Mouse (Mus musculus): Measurements from ENCODE around the gene Aim2.
A peak's percentile ranks its signal among the peaks of the same experiment; 100 is the strongest.

Gene Aim2

DNA sequence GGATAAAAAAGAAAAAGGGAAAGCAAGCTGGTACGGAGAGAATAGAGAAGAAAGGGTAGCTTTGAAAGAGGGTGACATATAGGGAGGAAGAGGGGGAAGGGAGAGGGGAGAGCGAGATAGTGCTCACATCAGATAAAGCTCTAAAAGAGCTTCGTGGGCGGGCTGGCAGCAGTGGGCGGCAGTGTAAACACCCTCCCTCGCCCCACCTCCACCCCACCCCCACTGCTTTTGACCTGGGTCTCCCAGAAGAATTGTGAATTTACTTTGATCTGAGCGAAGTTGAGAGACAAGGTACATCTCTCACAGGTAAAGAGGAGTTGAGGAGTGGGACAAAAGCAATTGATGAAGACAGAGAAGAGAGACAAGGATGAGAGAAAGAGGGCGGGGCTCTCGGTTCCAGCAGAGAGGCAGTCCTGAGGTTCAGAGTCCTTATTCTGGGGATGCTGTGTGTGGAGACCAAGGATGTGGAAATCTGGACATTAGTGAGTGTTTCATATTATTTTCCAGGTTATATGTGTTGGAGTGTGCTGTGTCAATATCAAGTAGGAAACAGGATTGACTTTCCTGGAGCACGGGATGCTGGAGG, at the start of gene Aim2:
TSS of gene Aim2 (plus strand) at position 508 of the 586 bp plus-strand sequence.
- TF ChIP-seq GATA4 (IDR thresholded peaks at IDR 0.05; ENCODE audit: insufficient replicate concordance, low read length) = no peak

DNA sequence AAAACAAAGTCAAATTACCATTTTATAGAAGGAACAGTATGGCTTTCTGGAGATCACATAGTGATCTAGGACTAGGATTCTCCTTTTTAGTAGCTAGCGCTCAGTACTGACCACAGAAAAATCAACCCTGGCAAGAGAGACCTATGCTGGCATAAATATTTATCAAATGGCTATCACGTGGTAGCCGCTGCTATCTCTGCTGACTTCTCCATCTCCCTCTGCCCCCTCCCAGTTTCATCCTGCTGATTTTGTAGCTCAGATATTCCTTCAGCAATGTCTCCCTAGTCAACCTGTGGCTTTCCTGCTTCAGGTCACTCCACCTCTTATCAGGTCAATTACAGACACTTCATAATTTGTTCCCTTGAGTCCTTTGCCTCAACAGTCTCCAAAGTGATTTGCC, 35.0 kb upstream of the Aim2 start:
- TF ChIP-seq GATA4 (IDR thresholded peaks at IDR 0.05; ENCODE audit: insufficient replicate concordance, low read length) = no peak

DNA sequence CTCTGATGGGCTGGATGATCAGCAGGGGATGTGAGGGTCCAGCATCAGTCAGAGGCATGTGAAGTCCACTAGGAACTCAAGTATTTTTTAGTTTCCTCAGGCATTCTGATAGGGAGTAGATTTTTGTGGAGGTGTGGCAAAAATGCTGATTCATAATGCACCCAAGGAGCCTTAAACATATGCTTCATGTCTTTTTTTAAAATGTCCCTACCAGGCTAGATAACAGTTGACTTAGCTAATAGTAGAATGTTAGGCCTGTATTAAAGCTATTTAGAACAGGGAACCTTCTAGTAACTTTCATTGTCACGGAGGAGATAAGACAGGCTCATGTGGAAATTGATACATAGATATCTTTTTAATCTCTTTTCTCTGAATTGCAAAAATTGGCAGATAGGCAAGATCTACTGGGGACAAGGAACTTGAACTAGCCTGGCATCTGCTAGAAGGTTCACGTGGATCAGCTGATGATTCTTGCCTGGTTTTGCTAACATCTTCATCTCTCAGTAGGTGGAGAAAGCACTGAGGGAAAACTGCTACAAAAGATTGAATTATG, 32.7 kb upstream of the Aim2 start:
- no peak for TF ChIP-seq GATA4 (IDR thresholded peaks at IDR 0.05; ENCODE audit: insufficient replicate concordance, low read length)

DNA sequence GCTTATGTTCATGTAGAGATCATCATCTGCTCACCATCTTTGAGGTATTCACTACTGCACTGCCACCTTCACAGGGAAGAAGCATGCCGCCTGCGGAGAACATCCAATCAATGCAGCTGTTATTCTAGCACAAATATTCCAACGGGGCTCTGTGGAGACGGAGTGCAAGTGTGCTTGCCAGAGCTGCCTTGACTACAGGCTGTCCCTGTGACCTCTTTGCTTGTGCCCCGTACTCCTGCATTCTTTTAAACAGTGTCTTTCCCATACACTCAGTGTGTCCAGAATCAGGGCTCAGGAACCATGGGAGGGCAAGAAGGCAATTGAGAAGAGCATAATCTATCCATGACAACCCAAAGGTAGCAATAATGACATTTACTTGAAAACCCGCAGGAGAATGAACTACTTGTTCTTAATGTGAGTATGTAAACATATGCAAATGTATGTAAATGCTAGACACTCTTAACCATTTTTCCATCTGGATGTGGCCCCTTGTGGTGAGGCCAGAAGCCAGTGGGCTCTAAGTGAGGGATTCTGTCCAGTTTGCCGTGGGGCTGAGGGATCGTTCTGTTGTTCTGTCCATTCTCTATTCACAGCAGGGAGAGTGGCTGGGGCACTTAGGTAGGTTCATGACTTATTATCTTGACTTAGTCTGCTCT, 29.0 kb upstream of the Aim2 start:
- no peak for TF ChIP-seq GATA4 (IDR thresholded peaks at IDR 0.05; ENCODE audit: insufficient replicate concordance, low read length)

DNA sequence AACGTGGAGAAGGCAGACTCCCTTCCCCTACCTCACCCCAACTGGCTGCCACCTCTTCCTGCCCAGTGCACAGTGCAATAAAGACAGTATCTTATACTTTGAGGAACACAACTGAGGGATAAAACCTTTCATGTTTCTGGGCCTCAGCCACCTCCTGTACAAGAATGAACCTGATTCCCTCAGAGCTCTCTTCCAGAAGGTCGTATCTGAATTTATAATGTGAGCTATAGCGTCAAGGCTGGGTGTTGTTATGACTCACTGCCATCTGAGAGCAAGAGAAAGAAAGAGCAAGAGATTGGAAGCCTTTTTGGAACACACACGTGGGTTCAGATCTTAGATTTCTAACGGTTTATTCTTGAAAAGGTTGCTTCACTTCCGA, 28.4 kb upstream of the Aim2 start:
- no peak for TF ChIP-seq GATA4 (IDR thresholded peaks at IDR 0.05; ENCODE audit: insufficient replicate concordance, low read length)

DNA sequence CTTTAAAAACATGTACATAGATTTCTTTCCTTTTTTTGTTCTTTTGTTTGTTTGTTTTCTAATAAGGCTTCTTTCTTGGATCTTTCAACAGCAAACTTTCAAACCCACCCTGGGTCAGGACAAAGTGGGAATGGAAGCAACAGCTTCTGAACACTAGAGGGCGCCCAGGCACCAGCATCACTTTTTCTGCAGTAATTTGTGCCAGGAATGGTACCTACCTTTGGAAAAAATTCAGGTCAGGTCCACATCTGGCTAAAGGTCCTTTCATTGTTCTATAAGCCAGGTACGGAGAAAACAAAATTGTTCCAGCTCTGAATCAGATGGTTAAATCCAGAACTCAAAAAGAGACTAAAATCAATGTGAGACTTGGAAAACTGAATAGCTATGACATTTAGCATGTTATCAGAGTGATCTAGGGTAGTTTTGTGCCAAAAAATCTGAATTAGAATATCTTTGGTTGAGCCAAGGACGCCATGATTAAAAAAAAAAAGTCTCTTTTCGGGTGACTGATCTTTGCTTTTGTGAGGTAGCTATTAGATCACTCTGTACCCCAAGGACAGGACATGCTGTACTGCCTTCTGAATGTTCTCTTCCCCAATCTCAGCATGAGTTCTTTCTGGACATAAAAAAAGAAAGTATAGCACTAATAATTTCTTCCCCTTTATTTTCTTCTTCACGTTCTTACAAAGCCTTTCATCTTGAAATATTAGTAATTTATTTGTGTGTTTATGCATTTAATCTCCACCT, 26.7 kb upstream of the Aim2 start:
- no peak for TF ChIP-seq GATA4 (IDR thresholded peaks at IDR 0.05; ENCODE audit: insufficient replicate concordance, low read length)

DNA sequence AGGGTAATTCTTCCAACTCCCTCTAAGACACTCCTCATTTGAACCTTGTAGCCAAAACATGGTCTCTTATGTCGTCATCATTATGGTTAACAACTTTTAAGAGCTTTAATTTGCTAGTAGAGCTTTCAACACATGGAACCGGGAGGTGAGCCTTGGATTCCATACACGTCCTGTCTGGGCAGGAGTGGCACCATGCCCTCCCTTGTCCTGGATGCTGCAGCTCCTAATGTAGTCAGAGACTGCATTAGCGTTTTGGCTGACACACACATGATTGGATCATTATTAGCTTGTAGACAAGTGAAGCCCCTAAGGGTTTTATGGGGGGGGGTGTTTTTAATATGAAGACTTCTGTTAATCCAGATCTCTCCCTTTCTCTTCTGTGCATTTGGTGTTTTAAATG, 25.7 kb upstream of the Aim2 start:
- TF ChIP-seq GATA4 (IDR thresholded peaks at IDR 0.05; ENCODE audit: insufficient replicate concordance, low read length) = no peak

DNA sequence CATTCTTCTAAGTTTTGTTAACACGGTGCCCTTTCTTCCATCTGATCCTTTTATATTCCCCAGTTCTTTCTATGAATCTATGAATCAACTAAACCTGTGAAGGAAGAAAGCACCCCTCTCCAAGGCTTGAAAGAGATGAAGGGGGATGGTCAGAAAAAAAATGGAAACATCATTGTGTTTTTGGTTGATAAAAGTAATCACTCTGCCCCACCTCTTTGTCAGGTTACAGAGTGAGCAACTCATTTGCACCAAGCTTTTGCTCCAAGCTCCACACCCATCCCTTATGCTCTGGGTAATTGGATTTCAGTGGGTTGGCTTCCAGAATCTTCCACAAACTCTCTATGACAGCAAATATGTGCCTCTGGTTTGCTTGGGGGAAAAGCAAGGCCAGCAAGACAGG, 25.3 kb upstream of the Aim2 start:
- TF ChIP-seq GATA4 (IDR thresholded peaks at IDR 0.05; ENCODE audit: insufficient replicate concordance, low read length) = no peak

DNA sequence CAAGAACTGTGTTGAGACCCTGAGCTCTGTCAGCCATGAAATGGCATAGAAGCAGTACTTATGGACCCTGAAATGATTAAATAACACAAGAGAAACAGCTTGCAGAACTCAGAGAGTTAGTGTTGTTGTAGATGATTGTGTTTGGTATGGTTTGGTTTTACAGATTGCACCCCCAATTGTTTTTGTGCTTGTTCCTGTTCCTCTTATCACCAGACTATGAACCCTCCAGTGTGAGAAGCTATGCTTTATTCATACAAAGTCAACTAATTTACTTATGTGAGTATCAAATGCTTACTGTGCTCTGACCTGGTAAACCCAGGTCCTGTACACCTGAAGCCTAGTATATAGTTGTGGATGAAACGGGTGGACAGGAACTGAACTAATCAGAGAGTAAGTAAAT, 24.1 kb upstream of the Aim2 start:
- TF ChIP-seq GATA4 (IDR thresholded peaks at IDR 0.05; ENCODE audit: insufficient replicate concordance, low read length) = no peak

DNA sequence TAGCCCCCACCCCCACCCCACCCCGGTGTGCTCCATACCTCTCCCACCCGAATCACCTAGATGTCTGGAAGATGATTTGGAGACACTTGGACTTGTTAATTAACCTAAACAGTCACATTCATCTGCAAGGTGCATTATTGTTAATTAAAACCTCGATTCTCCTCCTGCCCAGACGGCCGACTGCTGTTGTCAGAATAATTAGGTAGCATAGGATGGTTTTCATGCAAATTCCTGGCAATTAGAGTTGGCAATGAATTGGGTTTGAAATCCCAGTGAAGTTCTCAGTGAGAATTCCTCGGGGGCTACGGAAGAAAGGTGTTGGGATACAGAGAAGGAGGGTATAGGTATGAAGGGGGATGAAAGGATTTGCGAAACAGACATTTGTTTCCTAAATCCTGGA, 22.2 kb upstream of the Aim2 start:
- TF ChIP-seq GATA4 (IDR thresholded peaks at IDR 0.05; ENCODE audit: insufficient replicate concordance, low read length) = no peak

DNA sequence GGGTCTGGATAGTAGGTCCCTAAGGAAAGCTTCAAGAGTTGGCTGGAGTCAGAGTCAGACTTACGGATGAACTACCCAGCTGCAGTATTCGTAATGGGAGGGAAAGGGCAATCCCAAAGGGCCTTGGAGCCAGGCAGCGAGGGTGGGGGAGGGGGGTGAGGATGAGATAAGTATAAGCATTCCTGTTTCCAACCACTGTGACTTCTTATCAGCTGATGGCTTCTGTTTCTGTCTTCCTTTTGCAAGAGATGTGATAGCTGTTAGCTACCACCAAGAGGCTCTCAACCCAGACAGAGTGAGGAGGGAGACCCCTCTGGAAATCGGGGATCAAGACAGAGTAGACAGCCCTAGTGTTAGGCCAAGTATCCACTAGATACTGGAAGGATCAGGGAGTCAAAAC, 21.5 kb upstream of the Aim2 start:
- peak; percentile 83; the same call in 1 of the 2 replicates for TF ChIP-seq GATA4 (IDR thresholded peaks at IDR 0.05; ENCODE audit: insufficient replicate concordance, low read length)

DNA sequence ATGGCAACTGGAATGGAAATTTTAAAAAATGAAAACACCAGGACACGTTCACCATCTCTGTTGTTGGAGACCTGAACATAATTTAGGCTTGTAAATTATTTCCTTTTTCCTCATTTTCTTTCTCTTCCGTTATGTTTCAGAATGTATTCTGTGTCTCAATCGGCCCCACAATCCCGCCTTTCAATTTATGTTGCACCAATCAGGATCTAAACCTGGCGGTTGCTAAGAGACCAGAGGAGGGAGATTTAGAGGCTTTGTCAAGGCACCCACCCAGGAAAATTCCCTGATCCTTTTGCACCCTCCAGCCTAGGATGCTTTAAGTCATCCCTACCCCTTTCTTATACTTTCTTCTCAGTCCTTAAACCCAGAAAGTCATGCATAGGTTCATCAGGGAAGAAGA, 20.9 kb upstream of the Aim2 start:
- no peak for TF ChIP-seq GATA4 (IDR thresholded peaks at IDR 0.05; ENCODE audit: insufficient replicate concordance, low read length)

DNA sequence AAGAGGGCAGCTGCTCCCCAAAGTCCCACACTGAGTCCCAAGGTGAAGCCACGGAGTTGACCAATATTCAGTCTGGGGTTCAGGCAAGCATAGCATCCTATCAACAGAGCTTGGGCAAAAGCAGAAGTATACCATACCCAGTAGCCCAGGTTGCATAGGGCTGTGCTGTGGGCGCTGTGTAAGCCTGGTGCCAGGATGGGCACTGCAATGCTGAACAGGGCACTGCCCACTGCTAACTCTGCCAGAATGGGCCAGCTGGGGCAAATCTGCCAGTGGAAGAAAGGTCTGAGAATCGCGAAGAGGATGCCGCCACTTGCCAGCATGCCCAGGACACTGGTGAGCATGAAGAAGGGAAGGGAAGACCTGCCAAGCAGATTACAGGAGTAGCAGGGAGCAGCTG, 18.3 kb upstream of the Aim2 start:
- no peak for TF ChIP-seq GATA4 (IDR thresholded peaks at IDR 0.05; ENCODE audit: insufficient replicate concordance, low read length)

DNA sequence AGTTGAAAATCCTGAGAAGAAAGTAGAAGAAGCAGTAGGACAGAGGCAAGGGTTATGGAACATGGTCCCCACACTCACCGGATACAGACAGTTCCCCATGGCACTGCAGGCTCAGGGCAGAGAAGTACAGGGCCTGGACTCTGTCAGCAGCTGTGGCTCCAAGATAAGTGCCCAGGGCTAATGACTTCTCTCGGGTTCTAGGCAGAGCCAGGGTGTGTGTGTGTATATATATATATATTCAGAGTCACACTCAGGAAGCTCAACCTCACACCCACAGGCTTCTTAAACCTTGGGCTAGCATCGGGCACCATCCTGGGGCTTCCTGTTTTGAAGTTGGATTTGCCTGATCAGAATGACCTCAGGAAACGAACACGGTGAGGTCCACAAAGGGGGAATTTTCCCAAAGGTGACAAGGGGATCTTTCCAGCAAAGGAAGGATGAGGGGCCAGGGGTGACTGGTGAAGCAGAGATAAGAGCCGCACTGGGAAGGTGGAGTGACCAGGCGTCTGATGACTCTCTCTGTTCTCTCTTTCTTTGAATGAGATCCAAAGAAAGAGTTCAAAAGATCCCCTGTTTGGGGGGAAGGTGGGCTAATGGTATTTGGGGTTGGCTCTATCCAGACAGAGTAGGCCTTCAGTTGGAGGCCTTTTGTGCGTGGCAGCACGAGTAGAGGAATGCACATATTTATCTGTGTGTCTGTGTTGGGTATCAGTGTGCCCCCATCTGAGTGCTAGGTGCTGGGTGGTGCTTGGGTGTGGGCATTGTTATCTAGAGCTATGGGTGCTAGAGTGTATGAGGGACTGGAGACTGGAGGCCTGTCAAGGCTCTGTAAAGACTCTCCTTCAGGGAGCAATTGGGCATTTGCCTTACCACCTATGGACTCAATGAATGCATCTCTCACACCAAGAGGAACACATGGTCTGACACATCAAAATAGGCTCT, 17.1 kb upstream of the Aim2 start, which contains the start of gene Ackr1:
TSS of gene Ackr1 (minus strand) at position 439 of the 942 bp plus-strand sequence.
- TF ChIP-seq GATA4 (IDR thresholded peaks at IDR 0.05; ENCODE audit: insufficient replicate concordance, low read length) = peak; percentile 55; the same call in 1 of the 2 replicates

DNA sequence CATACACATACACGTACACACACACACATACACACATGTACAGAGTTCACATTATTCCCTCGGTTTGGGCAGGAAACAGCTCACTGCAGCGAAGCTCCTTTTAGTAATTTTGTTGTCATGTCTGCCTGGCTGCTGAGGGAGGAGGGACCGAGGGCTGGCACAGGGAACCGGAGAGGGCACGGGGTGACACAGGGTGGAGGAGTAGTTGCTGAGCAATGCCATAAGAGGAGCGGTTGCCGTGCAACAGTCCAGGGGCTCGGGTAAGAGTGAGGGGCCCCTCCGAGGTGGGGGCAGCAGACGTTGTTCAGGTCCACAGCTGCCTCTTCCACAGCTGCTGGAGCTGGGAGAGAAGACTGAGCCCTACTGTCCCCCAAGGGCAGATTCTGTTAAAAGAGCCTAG, 14.8 kb upstream of the Aim2 start:
- no peak for TF ChIP-seq GATA4 (IDR thresholded peaks at IDR 0.05; ENCODE audit: insufficient replicate concordance, low read length)
